Mouse (Mus musculus) G1E (cell line): ENCODE data around the gene Usp24. TPM values are rescaled to one million over a fixed set of nuclear protein-coding genes. Genes with fewer than 3 reads are reported as not detected.

Experiments used
- ATAC-seq: 2 replicates; pipeline ENCODE4 v1.8.0; 2016; ENCODE audit warnings: mild to moderate bottlenecking; ENCODE audit not compliant: insufficient number of reproducible peaks, poor library complexity, low FRiP score, severe bottlenecking; ENCODE audit errors: extremely low read depth
- DNase-seq: peaks from one replicate; pipeline ENCODE4 v3.0.0; 2012; ENCODE audit warnings: low spot score
- H3K27me3 ChIP-seq: 2 replicates; pipeline ENCODE4 v1.6.1; 2012; ENCODE audit warnings: mild to moderate bottlenecking, low read length, inconsistent platforms; ENCODE audit not compliant: insufficient read depth
- H3K36me3 ChIP-seq: replicated peaks from 2 replicates; pipeline ENCODE3; 2012; ENCODE audit warnings: mild to moderate bottlenecking, inconsistent platforms
- H3K4me1 ChIP-seq: 2 replicates; pipeline ENCODE4 v1.6.1; 2012; ENCODE audit warnings: low read depth, low read length, inconsistent platforms, mixed read lengths; ENCODE audit not compliant: insufficient read depth
- H3K4me3 ChIP-seq: 2 replicates; pipeline ENCODE4 v1.5.1; 2012; ENCODE audit warnings: low read depth, mild to moderate bottlenecking, inconsistent platforms, low read length, moderate library complexity, mixed read lengths
- H3K9me3 ChIP-seq: replicated peaks from 2 replicates; pipeline ENCODE4 v1.6.1; 2012; ENCODE audit warnings: inconsistent platforms
- CTCF ChIP-seq: IDR thresholded peaks from 2 replicates; pipeline ENCODE4 v1.5.1; 2012; ENCODE audit warnings: low read depth, low read length, inconsistent platforms, mixed read lengths
- GATA1 ChIP-seq: IDR thresholded peaks from 2 replicates; pipeline ENCODE4 v1.6.1; 2012; ENCODE audit warnings: borderline replicate concordance, low read length, inconsistent platforms, mixed read lengths
- GATA2 ChIP-seq: IDR thresholded peaks from 2 replicates; pipeline ENCODE4 v1.6.1; 2012; ENCODE audit warnings: low read depth, low read length, inconsistent platforms, borderline replicate concordance
- POLR2AphosphoS5 ChIP-seq: IDR thresholded peaks from 2 replicates; pipeline ENCODE4 v1.6.1; 2012; ENCODE audit warnings: low read depth, low read length, inconsistent platforms; ENCODE audit not compliant: insufficient replicate concordance
- TAL1 ChIP-seq: conservative IDR thresholded peaks from 2 replicates; pipeline ENCODE4 v1.6.1; 2012; ENCODE audit warnings: low read depth, low read length, inconsistent platforms, mixed read lengths
- polyA plus RNA-seq: library from polyadenylated mRNA; stranded (reverse); fragments of >175 nt; gene quantifications from 2 replicates; pipeline ENCODE4 v1.2.3, GENCODE M21; 2012
- total RNA-seq, 2 experiments: library from RNA; stranded (forward) in 1 of 2; stranded (reverse) in 1 of 2; fragments of 200-1000 nt in 1 of 2; fragments of >200 nt in 1 of 2; fragmentation: Nextera tagmentation in 1 of 2; gene quantifications; 2 replicates each; pipeline ENCODE4 v1.2.3; 2014 to 2017

The Usp24 gene
- total and polyA plus RNA-seq, 3 experiments = 9.6 to 63.7 (median 49.7) TPM

- ATAC-seq (no peak), DNase-seq (no peak)
- no peaks in the 10 kb centered on the region for H3K9me3 ChIP-seq
- no peak overlapping the region for H3K4me3 ChIP-seq
- TF ChIP-seq TAL1 (no peak), GATA2 (no peak), POLR2AphosphoS5 (no peak), GATA1 (no peak), CTCF (no peak)
- peaks cover 8% of the 10 kb centered on the region for H3K4me1 ChIP-seq
- peaks cover 35% of the 10 kb centered on the region for H3K27me3 ChIP-seq
- H3K36me3 ChIP-seq = no peaks in the 10 kb centered on the region
Measured at GRCm38 (mm10) chr4:106452401-106452800, 136.4 kb downstream of the Usp24 start.

DNA sequence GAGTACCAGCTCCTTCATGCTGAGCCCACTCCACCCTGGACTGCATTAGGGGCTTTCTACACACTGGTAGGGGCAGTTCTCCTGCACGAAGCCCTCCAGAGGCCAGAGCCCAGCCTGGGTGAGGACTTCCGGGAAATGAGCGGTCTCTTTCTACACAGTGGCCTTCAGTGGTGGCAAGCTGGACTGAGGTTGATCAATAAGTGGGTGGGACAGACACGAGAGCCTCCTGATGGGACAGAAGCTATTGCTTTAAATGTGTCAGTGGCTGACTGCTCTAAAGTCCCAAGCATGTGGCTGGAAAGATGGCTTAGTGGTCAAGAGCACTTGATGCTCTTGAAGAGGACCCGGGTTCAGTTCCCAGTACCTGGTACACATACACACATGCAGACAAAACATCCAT lies 137.1 kb downstream of the Usp24 start:
- H3K36me3 ChIP-seq = no peaks in the 10 kb centered on the region
- peaks cover 31% of the 10 kb centered on the region for H3K27me3 ChIP-seq
- TF ChIP-seq CTCF = no peak
- TF ChIP-seq POLR2AphosphoS5 = no peak
- no peak for TF ChIP-seq GATA2
- TF ChIP-seq TAL1 = no peak
- TF ChIP-seq GATA1 = no peak
- no peak for ATAC-seq
- no peaks in the 10 kb centered on the region for H3K9me3 ChIP-seq
- H3K4me1 ChIP-seq = peaks cover 8% of the 10 kb centered on the region
- DNase-seq = no peak
- H3K4me3 ChIP-seq = no peak overlapping the region

- H3K27me3 ChIP-seq = peaks cover 29% of the 10 kb centered on the region
Measured at GRCm38 (mm10) chr4:106453516-106453915, 137.5 kb downstream of the Usp24 start.

DNA sequence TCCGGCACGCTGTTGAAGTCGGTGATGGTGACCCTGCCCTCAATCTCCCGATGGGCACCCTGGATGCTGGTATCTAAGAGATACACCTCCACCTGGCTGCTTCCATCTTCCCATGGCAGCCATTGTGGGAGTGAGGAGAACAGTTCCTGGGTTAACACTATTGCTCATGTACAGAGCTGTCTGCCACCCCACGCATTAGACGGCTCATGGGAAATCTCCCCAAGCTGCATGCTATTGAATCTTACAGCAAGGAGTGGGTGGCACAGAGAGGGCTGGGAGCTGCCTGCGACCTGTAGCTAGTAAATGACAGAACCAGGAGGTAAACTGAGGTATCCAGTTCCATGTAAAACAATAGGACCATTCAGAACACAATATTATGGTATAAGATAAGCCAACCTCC lies 138.5 kb downstream of the Usp24 start:
- no peaks in the 10 kb centered on the region for H3K36me3 ChIP-seq
- H3K4me1 ChIP-seq = peaks cover 4% of the 10 kb centered on the region
- ATAC-seq (no peak), DNase-seq (no peak)
- peaks cover 23% of the 10 kb centered on the region; the same call in 1 of the 2 replicates for H3K27me3 ChIP-seq
- H3K4me3 ChIP-seq = no peak overlapping the region
- H3K9me3 ChIP-seq = no peaks in the 10 kb centered on the region
- TF ChIP-seq GATA2 (no peak), GATA1 (no peak), POLR2AphosphoS5 (no peak), TAL1 (no peak), CTCF (no peak)

More at GRCm38 (mm10) chr4:106453516-106453915, 137.5 kb downstream of the Usp24 start:
- TF ChIP-seq TAL1 (no peak), GATA1 (no peak), CTCF (no peak)
- DNase-seq = no peak
- Histone ChIP-seq H3K4me3 (no peak overlapping the region), H3K4me1 (peaks cover 8% of the 10 kb centered on the region), H3K36me3 (no peaks in the 10 kb centered on the region), H3K9me3 (no peaks in the 10 kb centered on the region)
- no peak for ATAC-seq

DNA sequence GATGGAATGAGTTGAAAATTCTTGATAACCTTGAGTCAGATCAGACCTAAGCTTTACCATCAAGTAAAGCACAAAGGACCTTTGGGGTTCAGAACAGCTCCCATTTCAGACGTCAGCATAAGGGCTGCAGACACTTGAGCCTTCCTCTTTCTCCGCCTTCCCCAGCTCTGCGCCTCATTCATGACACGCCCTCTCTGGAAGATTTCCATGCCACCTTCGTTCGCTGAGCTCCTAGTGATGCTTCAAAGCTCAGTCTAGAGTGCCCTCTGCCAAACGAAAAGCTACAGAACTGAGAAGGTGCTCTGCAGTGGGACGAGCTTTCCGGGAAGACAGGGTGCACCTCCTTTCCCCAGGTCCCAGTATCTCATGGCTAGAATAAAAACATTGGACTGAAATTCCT lies 146.0 kb downstream of the Usp24 start:
- Histone ChIP-seq H3K4me1 (no peaks in the 10 kb centered on the region), H3K27me3 (peaks cover 28% of the 10 kb centered on the region), H3K36me3 (no peaks in the 10 kb centered on the region), H3K4me3 (no peak overlapping the region), H3K9me3 (no peaks in the 10 kb centered on the region)
- TF ChIP-seq CTCF (no peak), TAL1 (no peak), GATA1 (no peak), GATA2 (no peak), POLR2AphosphoS5 (no peak)
- no peak for ATAC-seq
- DNase-seq = no peak

GRCm38 (mm10) chr4:106462524-106462923 lies 146.5 kb downstream of the Usp24 start:
- ATAC-seq (no peak), DNase-seq (no peak)
- no peaks in the 10 kb centered on the region for H3K36me3 ChIP-seq
- H3K4me1 ChIP-seq = no peaks in the 10 kb centered on the region
- TF ChIP-seq GATA2 = no peak
- no peak for TF ChIP-seq CTCF
- TF ChIP-seq POLR2AphosphoS5 = no peak
- TF ChIP-seq TAL1 = no peak
- TF ChIP-seq GATA1 = no peak
- H3K4me3 ChIP-seq = no peak overlapping the region
- peaks cover 26% of the 10 kb centered on the region for H3K27me3 ChIP-seq
- H3K9me3 ChIP-seq = no peaks in the 10 kb centered on the region
